Mouse (Mus musculus) megakaryocyte, embryonic 14.5 days (primary cell): Measurements from ENCODE around the gene Mgat4a.

Experiments
- FLI1 ChIP-seq: IDR thresholded peaks from 2 replicates; pipeline ENCODE4 v1.6.1; 2012; ENCODE audit warnings: low read length, inconsistent platforms, mixed read lengths
- GATA1 ChIP-seq: IDR thresholded peaks from 3 replicates; pipeline ENCODE4 v1.6.1; 2012; ENCODE audit warnings: mixed read lengths, low read length, inconsistent platforms, borderline replicate concordance

GRCm38 (mm10) chr1:37532533-37532840, 8.3 kb downstream of the Mgat4a start:
- no peak for TF ChIP-seq GATA1
- no peak for TF ChIP-seq FLI1
